Mouse (Mus musculus) cerebral cortex, adult 2 months (tissue): ENCODE measurements around the gene Olfr469.

Source experiments
- WGBS: fragments of 180-500 bp; shearing (Covaris S2); methylation state at CpG from one replicate; pipeline ENCODE4 v1.1.7; 2018; 5-methylcytosine and 5-hydroxymethylcytosine counted together

The Olfr469 gene

DNA sequence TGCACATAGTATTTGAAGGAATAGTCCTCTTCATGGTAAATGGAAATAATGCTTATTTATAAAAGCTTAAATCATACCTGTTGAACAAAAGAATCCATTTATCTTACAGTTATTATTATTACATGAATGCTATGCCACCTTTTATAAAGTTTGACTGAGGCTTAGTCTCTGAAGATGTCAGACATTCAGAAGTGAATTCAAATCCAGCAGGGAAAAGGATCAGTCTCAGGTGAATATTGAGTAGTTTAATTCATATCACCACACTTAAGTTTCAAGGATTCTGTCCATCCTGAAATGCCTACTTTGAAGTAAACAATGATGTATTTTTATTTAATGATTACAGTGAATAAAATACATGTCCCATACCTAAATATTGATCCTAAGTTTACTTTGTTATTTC, at the start of gene Olfr469:
TSS of gene Olfr469 (minus strand) at position 101 of the 400 bp plus-strand sequence.

GRCm38 (mm10) chr7:107847390-107847789, 22.0 kb upstream of the Olfr469 start, which contains the start of gene Olfr470:
TSS of gene Olfr470 (minus strand) at chr7:107847490.
- 69% methylated on average over 1 of the region's 1 CpGs for WGBS

- 86% methylated on average over 1 of the region's 1 CpGs for WGBS
Measured at GRCm38 (mm10) chr7:107841719-107842118, 16.4 kb upstream of the Olfr469 start.

DNA sequence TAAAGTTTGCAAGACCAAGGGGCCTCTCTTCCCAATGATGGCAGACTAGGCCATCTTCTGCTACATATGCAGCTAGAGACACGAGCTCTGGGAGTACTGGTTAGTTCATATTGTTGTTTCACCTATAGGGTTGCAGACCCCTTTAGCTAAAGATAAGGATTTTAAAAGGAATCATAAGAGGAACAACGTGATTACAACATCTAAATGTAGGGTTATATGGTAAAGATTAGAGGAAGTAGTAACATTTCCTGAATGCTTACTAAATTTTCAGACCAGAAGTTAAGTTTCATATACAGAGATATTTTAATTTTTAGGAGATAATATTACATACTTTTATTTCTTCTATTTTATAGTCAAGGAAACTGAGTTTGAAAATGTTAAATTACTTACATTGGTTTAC, 1.5 kb downstream of the Olfr469 start:
- 60% methylated on average over 2 of the region's 2 CpGs for WGBS

GRCm38 (mm10) chr7:107811963-107812362, 13.4 kb downstream of the Olfr469 start, which contains the start of gene Olfr467:
TSS of gene Olfr467 (plus strand) at chr7:107812263.

GRCm38 (mm10) chr7:107802138-107802537, 23.2 kb downstream of the Olfr469 start:
- WGBS: 74% methylated on average over 3 of the region's 3 CpGs

GRCm38 (mm10) chr7:107801108-107801507, 24.2 kb downstream of the Olfr469 start, which contains the start of gene Ovch2:
TSS of gene Ovch2 (minus strand) at chr7:107801208.
- WGBS: 84% methylated on average over 2 of the region's 2 CpGs

DNA sequence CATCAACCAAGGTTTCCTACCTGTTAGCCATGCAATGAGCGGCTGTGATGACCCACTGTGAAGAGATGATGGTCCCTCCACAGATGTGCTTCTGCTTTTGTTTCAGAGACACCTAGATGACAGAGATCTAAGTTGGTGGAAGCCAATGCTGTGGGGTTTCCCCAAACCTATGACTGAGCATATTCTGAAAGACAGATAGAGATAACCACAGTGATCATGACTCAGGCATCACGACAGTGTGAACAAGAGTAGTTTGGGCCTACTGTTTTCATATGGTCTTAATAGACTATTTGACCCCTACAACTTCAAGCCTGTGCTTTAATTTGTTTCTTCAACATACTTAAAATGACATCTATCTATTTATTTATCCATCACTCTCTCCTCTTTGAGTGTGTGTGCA, 28.8 kb downstream of the Olfr469 start:
- 95% methylated on average over 2 of the region's 2 CpGs for WGBS

GRCm38 (mm10) chr7:107787977-107788620, 37.2 kb downstream of the Olfr469 start:
- WGBS: 54% methylated on average over 3 of the region's 3 CpGs

GRCm38 (mm10) chr7:107779611-107780010, 45.7 kb downstream of the Olfr469 start:
- 38% methylated on average over 4 of the region's 4 CpGs for WGBS

- 88% methylated on average over 1 of the region's 1 CpGs for WGBS
Measured at GRCm38 (mm10) chr7:107778216-107778615, 47.1 kb downstream of the Olfr469 start.

- WGBS: 58% methylated on average over 6 of the region's 6 CpGs
Measured at GRCm38 (mm10) chr7:107770812-107771211, 54.5 kb downstream of the Olfr469 start.
